Comparison of ENCODE assay signal across 7 mouse cellular contexts in genomic region chrX:36808318-36808683, GRCm38 (mm10). TPM values are rescaled to one million over a fixed set of nuclear protein-coding genes. Genes with fewer than 3 reads are reported as not detected.
DNase-seq lines count a peak whose midpoint lies in the region; ATAC-seq lines count a peak whose summit lies in the region.

No protein-coding gene starts in this region.

- no peaks in the 10 kb centered on the region for H3K4me1 ChIP-seq in lung, embryonic 15.5 days
- no peaks in the 10 kb centered on the region for H3K4me1 ChIP-seq in forebrain, embryonic 11.5 days (replicated peaks; ENCODE audit: control insufficient read depth, insufficient read depth, low read length)
- peaks cover 15% of the 10 kb centered on the region for H3K4me1 ChIP-seq in limb, embryonic 10.5 days
- no peaks in the 10 kb centered on the region for H3K4me1 ChIP-seq in neural tube, embryonic 14.5 days (ENCODE audit: control insufficient read depth, insufficient read depth, low read length)

- H3K27me3 ChIP-seq in lung, embryonic 15.5 days, result no peaks in the 10 kb centered on the region
- H3K27me3 ChIP-seq in forebrain, embryonic 11.5 days (ENCODE audit: control insufficient read depth, insufficient read depth, low read length), result no peaks in the 10 kb centered on the region
- H3K27me3 ChIP-seq in limb, embryonic 10.5 days (ENCODE audit: low read depth, poor library complexity, severe bottlenecking), result no peaks in the 10 kb centered on the region
- H3K27me3 ChIP-seq in neural tube, embryonic 14.5 days (ENCODE audit: control insufficient read depth, insufficient read depth, low read length), result no peaks in the 10 kb centered on the region

- peak overlapping the region; percentile 38 for H3K4me3 ChIP-seq in lung, embryonic 15.5 days
- H3K4me3 ChIP-seq in forebrain, embryonic 11.5 days (ENCODE audit: low read depth, low read length), result peak overlapping the region; percentile 22; the same call in 1 of the 2 replicates
- peak overlapping the region; percentile 44 for H3K4me3 ChIP-seq in limb, embryonic 10.5 days
- H3K4me3 ChIP-seq in neural tube, embryonic 14.5 days (ENCODE audit: low read depth, low read length), result peak overlapping the region; percentile 31

- peak; percentile 23; the same call in 1 of the 2 replicates for ATAC-seq in lung, embryonic 15.5 days (ENCODE audit: borderline replicate concordance, extremely low read depth, low FRiP score, low TSS enrichment)
- ATAC-seq in forebrain, embryonic 11.5 days (replicated peaks; ENCODE audit: low FRiP score), result peak; percentile 22
- ATAC-seq in neural tube, embryonic 14.5 days (ENCODE audit: low read depth), result peak; percentile 55; the same call in 1 of the 2 replicates

- H3K4me2 ChIP-seq in lung, embryonic 15.5 days, result peak overlapping the region; percentile 52
- peak overlapping the region; percentile 41; the same call in 1 of the 2 replicates for H3K4me2 ChIP-seq in forebrain, embryonic 11.5 days (ENCODE audit: low read depth, low read length, severe bottlenecking)
- H3K4me2 ChIP-seq in neural tube, embryonic 14.5 days (ENCODE audit: low read depth, low read length), result peak overlapping the region; percentile 45; the same call in 1 of the 2 replicates

- H3K27ac ChIP-seq in lung, embryonic 15.5 days, result peak overlapping the region; percentile 73
- H3K27ac ChIP-seq in forebrain, embryonic 11.5 days (ENCODE audit: low read depth, low read length), result 0 out of 2 replicates have a peak overlapping the region, but pooled peaks have one; percentile 10
- peak overlapping the region; percentile 81 for H3K27ac ChIP-seq in limb, embryonic 10.5 days
- peak overlapping the region; percentile 78 for H3K27ac ChIP-seq in neural tube, embryonic 14.5 days (ENCODE audit: low read depth, low read length)

- DNase-seq in lung, postnatal 14 days, result no peak
- no peak for DNase-seq in forebrain, embryonic 11.5 days (ENCODE audit: low spot score)
- no peak for DNase-seq in limb, embryonic 10.5 days (ENCODE audit: low spot score)
- DNase-seq in cerebellum, postnatal 14 days, result no peak
- DNase-seq in cerebellum, adult 18-20 months, result no peak

- H3K9me3 ChIP-seq in lung, embryonic 15.5 days, result no peaks in the 10 kb centered on the region
- no peaks in the 10 kb centered on the region for H3K9me3 ChIP-seq in forebrain, embryonic 11.5 days (ENCODE audit: control insufficient read depth, low read length)
- H3K9me3 ChIP-seq in limb, embryonic 10.5 days (replicated peaks), result no peaks in the 10 kb centered on the region
- no peaks in the 10 kb centered on the region for H3K9me3 ChIP-seq in neural tube, embryonic 14.5 days (ENCODE audit: control insufficient read depth, low read length)

- 39% methylated on average over 6 of the region's 6 CpGs for WGBS in lung, embryonic 15.5 days
- 74% methylated on average over 6 of the region's 6 CpGs for WGBS in forebrain, embryonic 11.5 days
- 69% methylated on average over 6 of the region's 6 CpGs for WGBS in limb, embryonic 10.5 days
- WGBS in neural tube, embryonic 14.5 days, result 73% methylated on average over 6 of the region's 6 CpGs

- no peaks in the 10 kb centered on the region for H3K36me3 ChIP-seq in lung, embryonic 15.5 days
- no peaks in the 10 kb centered on the region for H3K36me3 ChIP-seq in forebrain, embryonic 11.5 days (ENCODE audit: control insufficient read depth, insufficient read depth, low read length)
- H3K36me3 ChIP-seq in limb, embryonic 10.5 days, result no peaks in the 10 kb centered on the region
- H3K36me3 ChIP-seq in neural tube, embryonic 14.5 days (ENCODE audit: control insufficient read depth, insufficient read depth, low read length), result no peaks in the 10 kb centered on the region

- no peak overlapping the region for H3K9ac ChIP-seq in lung, embryonic 15.5 days
- H3K9ac ChIP-seq in forebrain, embryonic 11.5 days (ENCODE audit: low read length), result no peak overlapping the region
- no peak overlapping the region for H3K9ac ChIP-seq in neural tube, embryonic 14.5 days (replicated peaks; ENCODE audit: low read depth, low read length)

RNA-seq across cellular contexts. Expression of gene Slc25a5, which starts 12.8 kb away (rescaled TPM):
- polyA plus RNA-seq in lung, embryonic 15.5 days (2015; fragmentation: Nextera tagmentation; extraction: Ambion mirVana), result 645 and 653 TPM in 2 replicates
- 819 and 859 TPM in 2 replicates for polyA plus RNA-seq in forebrain, embryonic 11.5 days (2014; fragmentation: Nextera tagmentation; extraction: Ambion mirVana)
- polyA plus RNA-seq in limb, embryonic 10.5 days (2016; fragmentation: Nextera tagmentation; extraction: Ambion mirVana), result 728 and 870 TPM in 2 replicates
- polyA plus RNA-seq in neural tube, embryonic 14.5 days (2014; fragmentation: Nextera tagmentation; extraction: Ambion mirVana), result 544 and 575 TPM in 2 replicates

Comparison
In these comparisons a context has a peak if more than half of its experiments do, and no peak if none do; other contexts are left out.
1. H3K27ac ChIP-seq: peak in every context shown above with its lines; median percentile 81 in limb, embryonic 10.5 days; 78 in neural tube, embryonic 14.5 days; 73 in lung, embryonic 15.5 days; 10 in forebrain, embryonic 11.5 days.